15 mouse cellular contexts compared by ENCODE assay signal in the genomic region with DNA sequence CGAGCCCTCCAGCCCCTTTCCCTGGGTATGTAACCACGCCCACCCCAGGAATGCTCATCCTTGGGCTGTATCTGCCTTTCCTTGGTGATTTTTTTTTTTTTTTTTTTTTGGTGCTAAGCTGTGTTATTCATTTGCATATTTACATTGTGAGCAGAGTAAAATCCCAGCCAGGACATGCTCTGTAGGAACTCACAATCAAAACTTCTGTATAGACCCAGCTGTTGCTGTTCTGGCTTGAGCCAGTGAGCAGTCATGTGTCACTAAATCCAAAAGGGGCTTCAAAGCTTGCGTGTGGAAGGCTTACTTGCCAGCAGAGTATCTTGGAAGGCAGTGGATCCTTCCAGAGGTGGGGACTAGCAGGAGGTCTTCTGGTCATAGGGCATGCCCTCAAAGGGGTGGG.
DNase-seq lines count a peak whose midpoint lies in the region; ATAC-seq and TF ChIP-seq lines count a peak whose summit lies in the region.
"Had no signal": no experiment of that assay in that cellular context is flagged by ENCODE, and none has a peak within 500 bp of the region (broad histone marks: within the 10 kb centered on the region; RNA-seq: fewer than 3 reads in every experiment).

No protein-coding gene starts in this region.

- no peak overlapping the region; the same call in 1 of the 2 replicates for H3K27ac ChIP-seq in kidney, embryonic 16.5 days (ENCODE audit: low read length)
- H3K27ac ChIP-seq in midbrain, postnatal 0 days (ENCODE audit: low read depth, low read length) = no peak overlapping the region
- H3K27ac ChIP-seq in midbrain, embryonic 16.5 days (ENCODE audit: low read length) = no peak overlapping the region
- H3K27ac ChIP-seq in embryonic facial prominence, embryonic 14.5 days (replicated peaks; ENCODE audit: low read depth, low read length) = peak overlapping the region; percentile 17; the same call in 1 of the 2 replicates
- H3K27ac ChIP-seq: gastrocnemius, adult 2 months; heart, embryonic 10.5 days; hindbrain, embryonic 10.5 days had no signal

- no peak for TF ChIP-seq CTCF in midbrain, postnatal 0 days (IDR thresholded peaks at IDR 0.05)

- no peak overlapping the region for H3K9ac ChIP-seq in kidney, embryonic 16.5 days (replicated peaks; ENCODE audit: low read length)
- no peak overlapping the region for H3K9ac ChIP-seq in midbrain, postnatal 0 days (replicated peaks; ENCODE audit: low read length, poor library complexity, severe bottlenecking)
- no peak overlapping the region for H3K9ac ChIP-seq in midbrain, embryonic 16.5 days (ENCODE audit: low read depth, low read length)
- H3K9ac ChIP-seq in embryonic facial prominence, embryonic 14.5 days (ENCODE audit: low read depth, low read length) = no peak overlapping the region

- H3K4me3 ChIP-seq in kidney, embryonic 16.5 days (ENCODE audit: low read length) = no peak overlapping the region
- no peak overlapping the region for H3K4me3 ChIP-seq in midbrain, postnatal 0 days (ENCODE audit: low read depth, low read length)
- no peak overlapping the region for H3K4me3 ChIP-seq in midbrain, embryonic 16.5 days (ENCODE audit: low read depth, low read length)
- no peak overlapping the region for H3K4me3 ChIP-seq in embryonic facial prominence, embryonic 14.5 days (ENCODE audit: low read depth, low read length)
- H3K4me3 ChIP-seq: gastrocnemius, adult 2 months; heart, embryonic 10.5 days; hindbrain, embryonic 10.5 days had no signal

- ATAC-seq in kidney, embryonic 16.5 days (ENCODE audit: low FRiP score, low TSS enrichment) = 0 out of 2 replicates have a peak, but pooled peaks have one; percentile 44
- peak; percentile 27; the same call in 1 of the 2 replicates for ATAC-seq in midbrain, postnatal 0 days (ENCODE audit: low FRiP score)
- ATAC-seq in midbrain, embryonic 16.5 days = no peak
- 0 out of 2 replicates have a peak, but pooled peaks have one; percentile 32 for ATAC-seq in embryonic facial prominence, embryonic 14.5 days (ENCODE audit: low read depth)
- ATAC-seq in erythroblast, adult 5-6 weeks (replicated peaks; ENCODE audit: low FRiP score, poor library complexity, severe bottlenecking) = no peak

- H3K27me3 ChIP-seq in kidney, embryonic 16.5 days (ENCODE audit: insufficient read depth, low read length) = no peaks in the 10 kb centered on the region
- no peaks in the 10 kb centered on the region for H3K27me3 ChIP-seq in midbrain, postnatal 0 days (ENCODE audit: insufficient read depth, low read length)
- H3K27me3 ChIP-seq in midbrain, embryonic 16.5 days (ENCODE audit: control insufficient read depth, insufficient read depth, low read depth, low read length) = no peaks in the 10 kb centered on the region
- no peaks in the 10 kb centered on the region for H3K27me3 ChIP-seq in embryonic facial prominence, embryonic 14.5 days (replicated peaks; ENCODE audit: control insufficient read depth, insufficient read depth, low read length)

- peaks cover 14% of the 10 kb centered on the region; the same call in 1 of the 2 replicates for H3K4me1 ChIP-seq in kidney, embryonic 16.5 days (ENCODE audit: insufficient read depth, low read length)
- no peaks in the 10 kb centered on the region for H3K4me1 ChIP-seq in midbrain, postnatal 0 days (ENCODE audit: insufficient read depth, low read length)
- H3K4me1 ChIP-seq in midbrain, embryonic 16.5 days (ENCODE audit: control insufficient read depth, insufficient read depth, low read length) = no peaks in the 10 kb centered on the region
- peaks cover 12% of the 10 kb centered on the region for H3K4me1 ChIP-seq in embryonic facial prominence, embryonic 14.5 days (ENCODE audit: control insufficient read depth, insufficient read depth, low read length)

- H3K4me2 ChIP-seq in kidney, embryonic 16.5 days (replicated peaks; ENCODE audit: low read depth, low read length) = no peak overlapping the region
- no peak overlapping the region for H3K4me2 ChIP-seq in midbrain, postnatal 0 days (ENCODE audit: low read depth, low read length, poor library complexity, severe bottlenecking)
- no peak overlapping the region for H3K4me2 ChIP-seq in midbrain, embryonic 16.5 days (ENCODE audit: low read length)
- peak overlapping the region; percentile 15; the same call in 1 of the 2 replicates for H3K4me2 ChIP-seq in embryonic facial prominence, embryonic 14.5 days (ENCODE audit: low read depth, low read length)
- H3K4me2 ChIP-seq: liver, embryonic 11.5 days had no signal

- no peaks in the 10 kb centered on the region for H3K36me3 ChIP-seq in kidney, embryonic 16.5 days (ENCODE audit: insufficient read depth, low read length)
- no peaks in the 10 kb centered on the region for H3K36me3 ChIP-seq in midbrain, postnatal 0 days (ENCODE audit: insufficient read depth, low read length)
- H3K36me3 ChIP-seq in midbrain, embryonic 16.5 days (ENCODE audit: control insufficient read depth, insufficient read depth, low read length) = no peaks in the 10 kb centered on the region
- no peaks in the 10 kb centered on the region for H3K36me3 ChIP-seq in embryonic facial prominence, embryonic 14.5 days (ENCODE audit: control insufficient read depth, insufficient read depth, low read length)
- H3K36me3 ChIP-seq: heart, embryonic 10.5 days; hindbrain, embryonic 10.5 days had no signal

- WGBS in kidney, embryonic 16.5 days = 58% methylated on average over 3 of the region's 3 CpGs
- WGBS in midbrain, postnatal 0 days = 25% methylated on average over 3 of the region's 3 CpGs
- 34% methylated on average over 3 of the region's 3 CpGs for WGBS in midbrain, embryonic 16.5 days
- WGBS in embryonic facial prominence, embryonic 14.5 days = 47% methylated on average over 3 of the region's 3 CpGs

- no peaks in the 10 kb centered on the region for H3K9me3 ChIP-seq in kidney, embryonic 16.5 days (ENCODE audit: low read length)
- H3K9me3 ChIP-seq in midbrain, postnatal 0 days (ENCODE audit: low read length) = no peaks in the 10 kb centered on the region
- H3K9me3 ChIP-seq in midbrain, embryonic 16.5 days (replicated peaks; ENCODE audit: control insufficient read depth, low read length, poor library complexity, severe bottlenecking) = no peaks in the 10 kb centered on the region
- no peaks in the 10 kb centered on the region for H3K9me3 ChIP-seq in embryonic facial prominence, embryonic 14.5 days (ENCODE audit: control insufficient read depth, low read length)
- H3K9me3 ChIP-seq: heart, embryonic 10.5 days; hindbrain, embryonic 10.5 days had no signal

- DNase-seq in kidney, postnatal 25 days = no peak
- DNase-seq in midbrain, postnatal 0 days (ENCODE audit: low spot score) = no peak
- DNase-seq in embryonic facial prominence, embryonic 14.5 days (ENCODE audit: low spot score) = peak; percentile 52
- no peak for DNase-seq in layer of hippocampus, adult 9-11 months
- DNase-seq: B cell, adult 2 months; cerebellum, adult 9-11 months; gastrocnemius, adult 2 months; kidney, adult 11 months; lung, adult 18-20 months had no signal

Comparison
In these comparisons a context has a peak if more than half of its experiments do, and no peak if none do; other contexts are left out.
1. ATAC-seq: peak in kidney, embryonic 16.5 days (single experiment), midbrain, postnatal 0 days (single experiment) and embryonic facial prominence, embryonic 14.5 days (single experiment); none in midbrain, embryonic 16.5 days (single experiment) and erythroblast, adult 5-6 weeks (single experiment).